Mouse (Mus musculus): ENCODE data around the gene Irf7. TPM values are rescaled to one million over a fixed set of nuclear protein-coding genes. Genes with fewer than 3 reads are reported as not detected.
A peak's percentile ranks its signal among the peaks of the same experiment; 100 is the strongest.

Irf7 gene
- total RNA-seq, 1 experiment from 2014 or later: 10.4 TPM

- no peak for DNase-seq
These were observed 45.9 kb downstream of the Irf7 start for GRCm38 (mm10) chr7:141220377-141220776.

GRCm38 (mm10) chr7:141219558-141220099 is 46.7 kb downstream of the Irf7 start:
- DNase-seq: no peak

GRCm38 (mm10) chr7:141218557-141219133 is 47.6 kb downstream of the Irf7 start:
- DNase-seq: no peak

DNA sequence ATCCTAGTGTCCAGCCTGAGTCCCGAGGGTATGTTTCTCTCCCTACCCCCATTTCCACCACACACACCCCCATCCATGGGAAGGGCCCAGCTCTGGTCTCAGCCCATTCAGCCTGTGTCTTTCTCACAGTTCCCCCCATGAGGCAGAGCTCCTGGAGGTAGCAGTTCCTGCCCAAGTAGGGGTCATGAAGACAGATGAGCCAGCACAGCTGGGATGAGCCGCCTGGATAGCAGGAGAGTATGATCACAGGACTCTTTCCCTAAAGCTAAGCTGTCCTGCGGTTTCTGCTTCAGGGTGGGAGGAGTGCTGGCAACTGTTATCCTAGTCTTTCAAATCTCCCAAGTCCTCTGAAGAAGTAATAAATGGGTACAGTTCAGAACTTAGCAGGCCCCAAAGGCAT is 48.1 kb downstream of the Irf7 start:
- no peak for DNase-seq

GRCm38 (mm10) chr7:141217343-141218013 is 48.8 kb downstream of the Irf7 start:
- no peak for DNase-seq

- no peak for DNase-seq
These were observed 49.4 kb downstream of the Irf7 start for GRCm38 (mm10) chr7:141216894-141217293.

DNA sequence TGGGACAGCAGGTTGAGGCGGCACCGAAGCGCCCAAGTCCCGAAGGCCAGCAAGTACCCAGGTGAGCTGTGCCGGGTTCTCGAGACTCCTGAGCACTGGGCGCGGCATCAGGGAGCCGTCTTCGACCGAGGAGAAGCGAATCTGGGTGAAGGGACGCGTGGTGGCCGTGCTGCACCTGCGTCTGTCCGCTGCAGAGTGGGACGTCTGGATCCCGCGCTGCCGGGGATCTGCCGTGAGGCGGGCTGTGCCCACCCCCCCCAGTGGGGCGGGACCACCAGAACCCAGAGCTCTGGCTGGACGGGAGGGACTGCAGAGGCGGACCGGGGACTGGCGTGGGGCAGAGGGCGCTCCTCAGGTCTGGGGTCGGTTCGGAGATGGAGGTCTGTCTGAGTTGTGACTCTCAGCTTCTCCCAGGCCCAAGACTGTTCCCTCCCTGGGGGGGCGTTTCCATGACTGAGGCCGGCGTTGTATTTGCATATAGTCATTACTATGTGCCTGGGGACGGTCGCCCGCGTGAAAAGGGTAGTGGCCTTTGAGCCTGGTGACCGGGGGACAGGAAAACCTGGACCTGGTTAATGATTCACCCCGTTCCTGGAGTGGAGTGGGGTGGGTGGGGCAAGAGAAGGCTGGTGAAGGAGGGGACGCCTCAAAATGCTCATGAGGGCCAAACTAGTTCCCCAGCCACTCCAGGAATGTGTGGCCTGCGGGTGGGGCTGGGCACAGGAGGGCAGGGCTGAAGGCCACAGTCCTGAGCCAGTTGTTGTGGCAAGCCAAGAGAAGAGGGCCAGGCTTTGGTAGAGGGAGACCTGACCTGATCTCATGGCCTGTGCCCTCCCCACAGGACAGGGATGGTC is 50.2 kb downstream of the Irf7 start:
- DNase-seq: peak; percentile 45

GRCm38 (mm10) chr7:141215101-141215879 is 51.0 kb downstream of the Irf7 start, which contains the start of gene Rassf7:
Gene Rassf7 (plus strand): TSS chr7:141215860.
- peak; percentile 93 for DNase-seq

- DNase-seq: no peak
These were observed 52.0 kb downstream of the Irf7 start for GRCm38 (mm10) chr7:141214310-141214709.

- DNase-seq: no peak
These were observed 52.6 kb downstream of the Irf7 start, which contains the start of gene Lmntd2 for GRCm38 (mm10) chr7:141213605-141214235. Gene Lmntd2 (minus strand): TSS chr7:141214080.

DNA sequence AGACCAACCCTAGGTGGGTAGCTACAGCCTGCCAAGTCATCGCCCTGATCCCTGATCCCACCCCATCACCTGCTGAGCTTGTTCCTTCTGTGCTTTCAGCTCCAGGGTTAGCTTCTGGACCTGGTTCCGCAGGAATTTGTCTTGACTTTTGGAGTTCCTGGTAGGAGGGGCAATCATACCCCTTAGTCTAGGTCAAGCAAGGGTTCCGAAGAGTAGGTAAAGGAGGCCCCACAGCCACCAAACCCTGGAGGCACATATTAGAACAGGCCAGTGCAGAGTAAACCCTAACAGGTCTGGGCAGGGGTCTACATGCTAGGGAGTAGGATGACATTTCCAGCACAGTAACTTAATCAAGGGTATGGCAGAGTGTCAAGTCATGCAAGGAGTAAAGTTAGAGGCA is 53.1 kb downstream of the Irf7 start:
- DNase-seq: no peak

Small RNA genes lying within 50 kb of the gene (microRNA-seq; reads per million reads assigned to microRNA genes)
- 187 to 355 reads per million in 2 experiments for gene Mir210

Other genes starting within 250 kb of the Irf7 start
- gene Ifitm6, start 248.6 kb downstream of the Irf7 start, total RNA-seq (2021): not detected in 2 replicates
- not detected in 2 replicates for gene Gm17387, start 237.3 kb downstream of the Irf7 start, total RNA-seq (2021)
- 2.5 and 3.6 TPM in 2 replicates for gene B4galnt4, start 205.4 kb downstream of the Irf7 start, total RNA-seq (2021)
- 0.86 and 1.2 TPM in 2 replicates for gene Pkp3, start 188.3 kb downstream of the Irf7 start, total RNA-seq (2021)
- gene Sigirr, start 165.9 kb downstream of the Irf7 start, total RNA-seq (2021): 4.5 and 5.0 TPM in 2 replicates
- 0.33 TPM in 1 of 2 replicates, not detected in the other for gene Ano9, start 148.7 kb downstream of the Irf7 start, total RNA-seq (2021)
- gene Ptdss2, start 144.1 kb downstream of the Irf7 start, total RNA-seq (2021): 29.1 and 48.2 TPM in 2 replicates
- 298 and 356 TPM in 2 replicates for gene Rnh1, start 93.6 kb downstream of the Irf7 start, total RNA-seq (2021)
- 64.8 and 88.0 TPM in 2 replicates for gene Hras, start 72.5 kb downstream of the Irf7 start, total RNA-seq (2021)
- gene Lrrc56, start 72.3 kb downstream of the Irf7 start, total RNA-seq (2021): 6.4 and 10.8 TPM in 2 replicates
- gene Lmntd2, start 52.4 kb downstream of the Irf7 start, total RNA-seq (2021): 0.39 TPM in 1 of 2 replicates, not detected in the other
- 5.7 and 8.0 TPM in 2 replicates for gene Rassf7, start 50.6 kb downstream of the Irf7 start, total RNA-seq (2021)
- 83.3 and 83.9 TPM in 2 replicates for gene Phrf1, start 37.7 kb downstream of the Irf7 start, total RNA-seq (2021)
- 14.4 and 16.5 TPM in 2 replicates for gene Cdhr5, start 10.3 kb upstream of the Irf7 start, total RNA-seq (2021)
- not detected in 2 replicates for gene Sct, start 12.7 kb upstream of the Irf7 start, total RNA-seq (2021)
- gene Drd4, start 25.5 kb upstream of the Irf7 start, total RNA-seq (2021): not detected in 2 replicates
- 33.8 and 45.4 TPM in 2 replicates for gene Deaf1, start 61.2 kb upstream of the Irf7 start, total RNA-seq (2021)
- gene Tmem80, start 61.3 kb upstream of the Irf7 start, total RNA-seq (2021): 34.1 and 43.2 TPM in 2 replicates
- 1.6 and 2.6 TPM in 2 replicates for gene Eps8l2, start 72.4 kb upstream of the Irf7 start, total RNA-seq (2021)
- 629 and 681 TPM in 2 replicates for gene Taldo1, start 125.7 kb upstream of the Irf7 start, total RNA-seq (2021)
- gene Gatd1, start 147.7 kb upstream of the Irf7 start, total RNA-seq (2021): 35.6 and 58.9 TPM in 2 replicates
- gene Cend1, start 163.0 kb upstream of the Irf7 start, total RNA-seq (2021): 0.57 and 1.3 TPM in 2 replicates
- gene Slc25a22, start 171.4 kb upstream of the Irf7 start, total RNA-seq (2021): 95.6 and 102 TPM in 2 replicates
- 3.0 and 3.3 TPM in 2 replicates for gene Pidd1, start 177.5 kb upstream of the Irf7 start, total RNA-seq (2021)
- 917 and 919 TPM in 2 replicates for gene Rplp2, start 180.9 kb upstream of the Irf7 start, total RNA-seq (2021)
- gene Pnpla2, start 188.7 kb upstream of the Irf7 start, total RNA-seq (2021): 538 and 617 TPM in 2 replicates
- gene Cracr2b, start 194.6 kb upstream of the Irf7 start, total RNA-seq (2021): 9.9 and 13.5 TPM in 2 replicates
- gene Cd151, start 200.9 kb upstream of the Irf7 start, total RNA-seq (2021): 287 and 310 TPM in 2 replicates
- gene Polr2l, start 208.7 kb upstream of the Irf7 start, total RNA-seq (2021): 89.5 and 102 TPM in 2 replicates
- gene Tspan4, start 208.8 kb upstream of the Irf7 start, total RNA-seq (2021): 70.9 and 99.3 TPM in 2 replicates

All from adrenal gland, postnatal 25 days (tissue).